Mouse (Mus musculus) midbrain, embryonic 15.5 days (tissue): ENCODE measurements around the gene Lcn6. TPM values are rescaled to one million over a fixed set of nuclear protein-coding genes. Genes with fewer than 3 reads are reported as not detected.
"Not testable (repeated sequence)": the region's sequence is repeated elsewhere in the genome, so short reads cannot be mapped to it uniquely, and the experiment has no call there.

Experiments used
- ATAC-seq: fragments of 200-750 bp; cut with Nextera tagmentation; replicated peaks from 2 replicates; pipeline ENCODE4 v1.8.0; 2017; ENCODE audit warnings: moderate TSS enrichment
- H3K27ac ChIP-seq: fragments of 300-500 bp; sonication (generic); 2 replicates; pipeline ENCODE4 v1.5.1; 2015; ENCODE audit warnings: mild to moderate bottlenecking, inconsistent platforms
- H3K27me3 ChIP-seq: fragments of 300-500 bp; sonication (generic); replicated peaks from 2 replicates; pipeline ENCODE4 v1.6.1; 2015; ENCODE audit warnings: inconsistent platforms
- H3K36me3 ChIP-seq: fragments of 300-500 bp; sonication (generic); replicated peaks from 2 replicates; pipeline ENCODE4 v1.6.1; 2015; ENCODE audit warnings: inconsistent platforms
- H3K4me1 ChIP-seq: fragments of 300-500 bp; sonication (generic); 2 replicates; pipeline ENCODE4 v1.6.1; 2015; ENCODE audit warnings: inconsistent platforms
- H3K4me2 ChIP-seq: fragments of 300-500 bp; sonication (generic); 2 replicates; pipeline ENCODE4 v1.6.1; 2015; ENCODE audit warnings: inconsistent platforms, mild to moderate bottlenecking, moderate library complexity
- H3K4me3 ChIP-seq: fragments of 300-500 bp; sonication (generic); 2 replicates; pipeline ENCODE4 v1.5.1; 2015; ENCODE audit warnings: mild to moderate bottlenecking, inconsistent platforms
- H3K9ac ChIP-seq: fragments of 300-500 bp; sonication (generic); 2 replicates; pipeline ENCODE4 v1.6.1; 2015; ENCODE audit warnings: mild to moderate bottlenecking, inconsistent platforms
- H3K9me3 ChIP-seq: fragments of 300-500 bp; sonication (generic); 2 replicates; pipeline ENCODE4 v1.6.1; 2016; ENCODE audit warnings: inconsistent platforms
- WGBS: fragments of 180-500 bp; shearing (Covaris S2); methylation state at CpG from one replicate; pipeline ENCODE4 v1.1.7; 2015; ENCODE audit warnings: mixed read lengths; 5-methylcytosine and 5-hydroxymethylcytosine counted together
- polyA plus RNA-seq: library from polyadenylated mRNA; unstranded; fragments of >200 nt; fragmentation: Nextera tagmentation; extraction: Ambion mirVana; gene quantifications from 2 replicates; pipeline ENCODE4 v1.2.1, GENCODE M21; 2015

Lcn6 gene
- polyA plus RNA-seq, 1 experiment from 2014 or later = not detected

GRCm38 (mm10) chr2:25708121-25708520, 31.5 kb downstream of the Lcn6 start:
- Histone ChIP-seq H3K9me3 (no peaks in the 10 kb centered on the region), H3K27me3 (no peaks in the 10 kb centered on the region), H3K4me1 (peaks cover 22% of the 10 kb centered on the region), H3K4me2 (peak overlapping the region; percentile 49), H3K4me3 (peak overlapping the region; percentile 18), H3K27ac (no peak overlapping the region), H3K9ac (no peak overlapping the region), H3K36me3 (no peaks in the 10 kb centered on the region)
- no peak for ATAC-seq
- WGBS = 79% methylated on average over 2 of the region's 2 CpGs

DNA sequence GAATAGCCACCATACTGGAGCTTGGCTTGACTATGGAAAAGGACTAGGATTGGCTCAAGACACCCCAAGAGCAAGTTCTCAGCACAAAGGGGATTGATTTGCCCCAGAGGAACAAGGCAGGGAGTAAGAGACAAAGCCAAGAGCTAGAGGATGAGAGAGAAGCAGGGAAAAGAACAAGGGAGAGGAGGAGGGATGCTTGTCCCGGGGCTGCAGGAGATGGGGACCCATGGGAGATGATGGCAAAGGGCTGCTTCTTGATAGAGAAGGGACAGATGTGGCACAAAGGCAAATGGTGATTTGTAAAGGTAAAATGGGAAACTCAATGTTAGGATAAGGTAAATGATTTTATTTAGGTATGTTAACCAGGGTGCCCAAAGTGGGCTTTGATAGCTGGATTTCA, 32.5 kb downstream of the Lcn6 start:
- not testable (repeated sequence) for H3K27me3 ChIP-seq, H3K36me3 ChIP-seq, ATAC-seq, H3K9me3 ChIP-seq, H3K4me3 ChIP-seq, H3K27ac ChIP-seq, H3K9ac ChIP-seq, H3K4me2 ChIP-seq
- H3K4me1 ChIP-seq = peaks cover 22% of the 10 kb centered on the region
- 92% methylated on average over 1 of the region's 1 CpGs for WGBS

DNA sequence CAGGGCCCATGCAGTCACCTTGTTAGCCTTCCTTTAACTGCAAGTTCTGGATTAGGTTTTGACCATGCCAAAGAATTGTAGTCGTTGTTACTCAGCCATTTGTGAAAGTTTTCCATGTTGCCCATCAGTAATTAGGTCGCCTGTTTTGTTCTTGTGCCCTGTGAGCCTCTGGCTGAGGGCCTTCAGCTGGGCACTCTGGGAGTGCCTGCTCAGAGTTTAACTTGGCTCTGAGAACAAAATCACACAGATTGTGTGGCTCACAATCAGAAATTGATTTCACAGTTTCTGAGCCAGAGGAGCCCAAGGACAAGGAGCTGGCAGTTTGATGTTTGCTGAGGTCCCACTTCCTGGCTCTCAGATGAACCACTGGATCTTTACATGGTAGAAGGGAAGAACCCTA, 33.2 kb downstream of the Lcn6 start:
- not testable (repeated sequence) for H3K9ac ChIP-seq, H3K9me3 ChIP-seq, H3K27ac ChIP-seq, H3K36me3 ChIP-seq, H3K4me2 ChIP-seq, H3K4me3 ChIP-seq, H3K27me3 ChIP-seq, ATAC-seq
- peaks cover 22% of the 10 kb centered on the region for H3K4me1 ChIP-seq
- WGBS = 71% methylated on average over 2 of the region's 2 CpGs

- H3K4me1 ChIP-seq = peaks cover 20% of the 10 kb centered on the region
- H3K27ac ChIP-seq, H3K4me2 ChIP-seq, H3K9ac ChIP-seq, H3K9me3 ChIP-seq, ATAC-seq, H3K27me3 ChIP-seq, H3K36me3 ChIP-seq, H3K4me3 ChIP-seq: not testable (repeated sequence)
- 27% methylated on average over 3 of the region's 3 CpGs for WGBS
Observed at GRCm38 (mm10) chr2:25711641-25712040, 35.1 kb downstream of the Lcn6 start.

GRCm38 (mm10) chr2:25717222-25717621, 40.6 kb downstream of the Lcn6 start:
- H3K27ac ChIP-seq = no peak overlapping the region
- H3K36me3 ChIP-seq = no peaks in the 10 kb centered on the region
- no peaks in the 10 kb centered on the region for H3K4me1 ChIP-seq
- no peak overlapping the region for H3K4me2 ChIP-seq
- ATAC-seq = no peak
- H3K27me3 ChIP-seq = no peaks in the 10 kb centered on the region
- no peaks in the 10 kb centered on the region for H3K9me3 ChIP-seq
- no peak overlapping the region for H3K9ac ChIP-seq
- no peak overlapping the region for H3K4me3 ChIP-seq

Other genes starting within 250 kb of the Lcn6 start
- gene Abca2, start 248.1 kb upstream of the Lcn6 start, polyA plus RNA-seq = 16.4 and 17.6 TPM in 2 replicates
- gene Clic3, start 219.9 kb upstream of the Lcn6 start, polyA plus RNA-seq = 3.3 and 3.9 TPM in 2 replicates
- 119 and 128 TPM in 2 replicates for gene Paxx, start 215.7 kb upstream of the Lcn6 start, polyA plus RNA-seq
- 822 and 843 TPM in 2 replicates for gene Ptgds, start 206.7 kb upstream of the Lcn6 start, polyA plus RNA-seq
- not detected in 2 replicates for gene Lcn12, start 182.9 kb upstream of the Lcn6 start, polyA plus RNA-seq
- gene Fbxw5, start 176.0 kb upstream of the Lcn6 start, polyA plus RNA-seq = 147 and 151 TPM in 2 replicates
- 6.4 and 7.4 TPM in 2 replicates for gene C8g, start 175.1 kb upstream of the Lcn6 start, polyA plus RNA-seq
- 18.9 and 21.2 TPM in 2 replicates for gene Traf2, start 129.8 kb upstream of the Lcn6 start, polyA plus RNA-seq
- 352 and 378 TPM in 2 replicates for gene Edf1, start 118.9 kb upstream of the Lcn6 start, polyA plus RNA-seq
- gene Mamdc4, start 101.9 kb upstream of the Lcn6 start, polyA plus RNA-seq = 4.7 and 4.8 TPM in 2 replicates
- gene Phpt1, start 101.6 kb upstream of the Lcn6 start, polyA plus RNA-seq = 155 and 162 TPM in 2 replicates
- 13.8 and 14.1 TPM in 2 replicates for gene Ajm1, start 95.0 kb upstream of the Lcn6 start, polyA plus RNA-seq
- gene Rabl6, start 68.3 kb upstream of the Lcn6 start, polyA plus RNA-seq = 71.3 and 75.7 TPM in 2 replicates
- gene Ccdc183, start 59.1 kb upstream of the Lcn6 start, polyA plus RNA-seq = 0.18 and 0.28 TPM in 2 replicates
- gene Tmem141, start 54.8 kb upstream of the Lcn6 start, polyA plus RNA-seq = 55.4 and 56.4 TPM in 2 replicates
- gene Fcna, start 48.8 kb upstream of the Lcn6 start, polyA plus RNA-seq = 3.5 and 4.6 TPM in 2 replicates
- not detected in 2 replicates for gene Lcn8, start 23.7 kb upstream of the Lcn6 start, polyA plus RNA-seq
- gene Lcn5, start 18.8 kb upstream of the Lcn6 start, polyA plus RNA-seq = not detected in 2 replicates
- gene Lcn10, start 5.9 kb downstream of the Lcn6 start, polyA plus RNA-seq = not detected in 2 replicates
- not detected in 2 replicates for gene Obp2a, start 23.3 kb downstream of the Lcn6 start, polyA plus RNA-seq
- gene Bmyc, start 30.0 kb downstream of the Lcn6 start, polyA plus RNA-seq = 139 and 143 TPM in 2 replicates
- gene Obp2b, start 60.2 kb downstream of the Lcn6 start, polyA plus RNA-seq = not detected in 2 replicates
- gene Lcn3, start 88.8 kb downstream of the Lcn6 start, polyA plus RNA-seq = not detected in 2 replicates
- not detected in 2 replicates for gene Lcn11, start 100.2 kb downstream of the Lcn6 start, polyA plus RNA-seq
- not detected in 2 replicates for gene Gm13539, start 105.5 kb downstream of the Lcn6 start, polyA plus RNA-seq
- not detected in 2 replicates for gene Glt6d1, start 139.1 kb downstream of the Lcn6 start, polyA plus RNA-seq
- gene Lcn9, start 146.4 kb downstream of the Lcn6 start, polyA plus RNA-seq = not detected in 2 replicates
- gene Sohlh1, start 170.5 kb downstream of the Lcn6 start, polyA plus RNA-seq = not detected in 2 replicates
- gene Kcnt1, start 186.9 kb downstream of the Lcn6 start, polyA plus RNA-seq = 14.4 and 20.7 TPM in 2 replicates